Mouse (Mus musculus) heart, embryonic 10.5 days (tissue): ENCODE measurements at regions not wholly inside any gene's neighbourhood (a gene's known extent, or its start where the extent isn't known, plus 50 kb on each side); places are given as distances from the start of the nearest gene placed in this dataset.

ENCODE experiments used
- DNase-seq: peaks from one replicate; pipeline ENCODE4 v3.0.0-alpha.2; 2017; ENCODE audit warnings: low spot score
- H3K27ac ChIP-seq: fragments of 300-500 bp; sonication (generic); 2 replicates; pipeline ENCODE4 v1.5.1; 2016; ENCODE audit warnings: mild to moderate bottlenecking
- H3K27me3 ChIP-seq: fragments of 300-500 bp; sonication (generic); 2 replicates; pipeline ENCODE4 v1.6.1; 2016; ENCODE audit warnings: mild to moderate bottlenecking; ENCODE audit not compliant: poor library complexity, insufficient read depth, severe bottlenecking
- H3K36me3 ChIP-seq: fragments of 300-500 bp; sonication (generic); 2 replicates; pipeline ENCODE4 v1.6.1; 2016; ENCODE audit warnings: mild to moderate bottlenecking, moderate library complexity
- H3K4me1 ChIP-seq: fragments of 300-500 bp; sonication (generic); 2 replicates; pipeline ENCODE4 v1.6.1; 2016; ENCODE audit warnings: mild to moderate bottlenecking
- H3K4me3 ChIP-seq: fragments of 300-500 bp; sonication (generic); 2 replicates; pipeline ENCODE4 v1.5.1; 2016; ENCODE audit warnings: mild to moderate bottlenecking, moderate library complexity
- H3K9me3 ChIP-seq: fragments of 300-500 bp; sonication (generic); 2 replicates; pipeline ENCODE4 v1.6.1; 2016; ENCODE audit warnings: mild to moderate bottlenecking, moderate library complexity
- WGBS: fragments of 180-500 bp; shearing (Covaris S2); methylation state at CpG from one replicate; pipeline ENCODE4 v1.1.7; 2016; 5-methylcytosine and 5-hydroxymethylcytosine counted together

DNA sequence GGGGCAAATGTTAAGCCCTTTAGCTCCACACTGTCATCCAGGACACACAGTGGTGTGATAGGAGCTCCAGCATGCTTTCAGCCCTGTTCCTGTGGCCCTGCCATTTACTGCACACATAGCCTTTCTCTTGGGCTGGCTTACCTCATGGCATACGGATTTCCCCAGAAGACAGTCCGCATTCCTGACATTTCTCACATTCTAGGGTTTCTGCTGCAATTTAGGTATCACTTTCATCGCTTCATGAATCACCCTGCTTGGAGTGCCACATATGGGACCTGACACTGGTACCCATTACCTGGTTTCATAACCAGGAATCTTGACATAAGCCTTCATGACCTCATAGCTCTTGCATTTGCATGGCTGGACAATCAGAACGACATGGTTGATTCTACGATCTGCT is 158.5 kb upstream of the Sh3bp4 start:
- WGBS, result 58% methylated on average over 5 of the region's 5 CpGs

GRCm38 (mm10) chr1:88916531-88917050 is 153.6 kb upstream of the Sh3bp4 start:
- DNase-seq, result no peak
- Histone ChIP-seq H3K9me3 (no peaks in the 10 kb centered on the region), H3K27ac (no peak overlapping the region), H3K4me1 (0 out of 2 replicates have a peak, but pooled peaks cover 2% of the 10 kb centered on the region), H3K36me3 (no peaks in the 10 kb centered on the region), H3K4me3 (no peak overlapping the region), H3K27me3 (no peaks in the 10 kb centered on the region)
- WGBS, result 88% methylated on average over 4 of the region's 4 CpGs

More for the DNA sequence above, 158.5 kb upstream of the Sh3bp4 start:
- Histone ChIP-seq H3K36me3 (no peaks in the 10 kb centered on the region), H3K4me3 (no peak overlapping the region), H3K4me1 (0 out of 2 replicates have a peak, but pooled peaks cover 3% of the 10 kb centered on the region), H3K27me3 (no peaks in the 10 kb centered on the region), H3K9me3 (no peaks in the 10 kb centered on the region), H3K27ac (no peak overlapping the region)
- DNase-seq, result no peak

GRCm38 (mm10) chr1:88921401-88921800 is 148.8 kb upstream of the Sh3bp4 start:
- Histone ChIP-seq H3K27me3 (no peaks in the 10 kb centered on the region), H3K4me3 (no peak overlapping the region), H3K36me3 (no peaks in the 10 kb centered on the region), H3K27ac (no peak overlapping the region), H3K9me3 (no peaks in the 10 kb centered on the region), H3K4me1 (peaks cover 9% of the 10 kb centered on the region; the same call in 1 of the 2 replicates)
- DNase-seq, result no peak
- WGBS, result 75% methylated on average over 2 of the region's 2 CpGs

- Histone ChIP-seq H3K27ac (no peak overlapping the region), H3K4me1 (peaks cover 9% of the 10 kb centered on the region; the same call in 1 of the 2 replicates), H3K36me3 (no peaks in the 10 kb centered on the region), H3K4me3 (no peak overlapping the region), H3K27me3 (no peaks in the 10 kb centered on the region), H3K9me3 (no peaks in the 10 kb centered on the region)
- 57% methylated on average over 7 of the region's 7 CpGs for WGBS
- DNase-seq, result no peak
Observed at GRCm38 (mm10) chr1:88923791-88924581, 146.2 kb upstream of the Sh3bp4 start.

GRCm38 (mm10) chr1:88935191-88935590 is 135.0 kb upstream of the Sh3bp4 start:
- WGBS, result 81% methylated on average over 1 of the region's 1 CpGs
- Histone ChIP-seq H3K4me1 (peaks cover 7% of the 10 kb centered on the region; the same call in 1 of the 2 replicates), H3K36me3 (no peaks in the 10 kb centered on the region), H3K4me3 (no peak overlapping the region), H3K27me3 (no peaks in the 10 kb centered on the region), H3K9me3 (0 out of 2 replicates have a peak, but pooled peaks cover 4% of the 10 kb centered on the region), H3K27ac (no peak overlapping the region)
- no peak for DNase-seq

DNA sequence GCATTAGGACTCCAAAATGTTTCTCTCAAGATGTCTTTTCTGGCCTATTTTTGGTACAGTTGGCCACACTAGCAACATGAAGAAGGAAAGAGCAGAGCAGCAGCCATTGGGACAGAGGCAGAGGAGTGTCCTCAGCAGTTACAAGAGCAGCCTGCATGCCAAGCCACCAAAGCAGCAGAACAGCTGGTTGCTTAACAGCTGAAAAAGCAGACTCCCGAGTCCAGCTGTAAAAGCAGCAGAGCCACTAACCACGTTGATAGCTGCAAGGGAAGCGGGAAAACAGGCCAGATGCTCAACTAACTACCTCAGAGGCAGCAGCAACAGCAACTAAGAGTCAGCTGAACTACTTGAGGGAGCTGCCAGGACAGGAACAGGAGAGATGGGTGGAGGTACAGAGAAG is 134.4 kb upstream of the Sh3bp4 start:
- H3K4me1 ChIP-seq, result peaks cover 7% of the 10 kb centered on the region; the same call in 1 of the 2 replicates
- H3K9me3 ChIP-seq, result 0 out of 2 replicates have a peak, but pooled peaks cover 4% of the 10 kb centered on the region
- H3K27ac ChIP-seq, result no peak overlapping the region
- no peaks in the 10 kb centered on the region for H3K27me3 ChIP-seq
- no peak for DNase-seq
- no peak overlapping the region for H3K4me3 ChIP-seq
- no peaks in the 10 kb centered on the region for H3K36me3 ChIP-seq
- WGBS, result 67% methylated on average over 3 of the region's 3 CpGs

DNA sequence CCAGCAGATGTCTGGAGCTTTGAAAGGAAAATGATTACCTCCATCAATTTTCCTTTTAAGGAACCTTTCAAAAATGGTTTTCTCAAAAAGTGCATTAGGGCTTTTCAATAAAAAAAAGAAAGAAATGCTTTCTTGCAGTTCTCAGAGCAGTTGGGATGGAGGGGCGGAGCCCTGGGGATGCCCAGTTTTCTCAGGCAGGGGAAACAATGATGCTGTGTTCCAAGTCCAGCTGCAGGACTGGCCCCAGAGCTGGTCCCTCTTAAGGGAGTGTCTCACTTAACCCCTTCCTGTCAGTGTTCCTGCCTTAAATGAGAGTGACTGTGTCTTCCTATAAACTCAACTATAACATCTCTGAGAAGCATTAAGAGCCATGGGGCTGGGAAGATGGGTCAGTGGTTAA is 132.9 kb upstream of the Sh3bp4 start:
- Histone ChIP-seq H3K9me3 (0 out of 2 replicates have a peak, but pooled peaks cover 4% of the 10 kb centered on the region), H3K27ac (no peak overlapping the region), H3K27me3 (no peaks in the 10 kb centered on the region), H3K36me3 (no peaks in the 10 kb centered on the region), H3K4me3 (no peak overlapping the region), H3K4me1 (peaks cover 7% of the 10 kb centered on the region; the same call in 1 of the 2 replicates)
- no peak for DNase-seq
- 78% methylated on average over 1 of the region's 1 CpGs for WGBS

DNA sequence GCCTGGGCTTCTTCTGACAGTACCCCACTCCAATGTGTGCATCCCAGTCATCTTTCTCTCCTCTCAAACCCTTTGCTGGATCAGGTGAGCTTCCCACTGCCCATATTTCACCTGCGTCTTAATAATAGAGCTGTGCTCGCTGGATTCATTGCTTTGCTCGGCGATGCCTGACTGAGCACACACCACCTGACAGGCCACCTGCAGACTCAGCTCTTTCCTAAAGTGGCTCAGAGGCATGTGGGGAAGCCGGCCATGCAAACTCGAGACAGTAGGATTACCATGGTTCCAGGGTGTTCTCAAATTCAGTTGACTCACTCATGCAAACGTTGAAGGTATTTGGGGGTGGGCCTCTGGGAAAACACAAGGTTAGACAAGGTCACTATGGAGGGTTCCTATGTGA is 131.8 kb upstream of the Sh3bp4 start:
- no peak for DNase-seq
- Histone ChIP-seq H3K27me3 (no peaks in the 10 kb centered on the region), H3K27ac (no peak overlapping the region), H3K4me3 (no peak overlapping the region), H3K9me3 (0 out of 2 replicates have a peak, but pooled peaks cover 4% of the 10 kb centered on the region), H3K36me3 (no peaks in the 10 kb centered on the region), H3K4me1 (peaks cover 7% of the 10 kb centered on the region; the same call in 1 of the 2 replicates)
- 79% methylated on average over 7 of the region's 7 CpGs for WGBS

GRCm38 (mm10) chr1:88943039-88943438 is 127.2 kb upstream of the Sh3bp4 start:
- WGBS, result 71% methylated on average over 8 of the region's 8 CpGs
- no peak for DNase-seq
- Histone ChIP-seq H3K4me3 (no peak overlapping the region), H3K4me1 (peaks cover 5% of the 10 kb centered on the region; the same call in 1 of the 2 replicates), H3K27ac (no peak overlapping the region), H3K36me3 (no peaks in the 10 kb centered on the region), H3K27me3 (no peaks in the 10 kb centered on the region), H3K9me3 (no peaks in the 10 kb centered on the region)

DNA sequence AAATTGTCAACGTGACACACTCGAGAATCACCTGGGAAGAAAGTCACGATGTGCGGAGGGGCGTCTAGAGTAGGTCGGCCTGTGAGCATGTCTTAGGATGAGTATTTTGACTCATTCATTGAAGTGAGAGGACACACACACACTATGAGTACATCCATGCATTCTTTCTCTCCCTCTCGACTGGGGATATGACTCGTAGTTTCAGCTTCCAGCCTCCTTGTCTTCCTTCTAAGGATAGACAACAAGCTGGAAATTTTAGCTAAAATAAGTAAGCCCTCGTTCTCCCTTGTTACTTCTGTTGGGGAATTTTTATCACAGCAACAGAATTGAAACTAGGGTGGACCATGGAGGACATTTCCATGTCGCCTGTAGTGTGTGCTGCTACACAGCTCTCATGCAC is 124.3 kb upstream of the Sh3bp4 start:
- Histone ChIP-seq H3K4me3 (no peak overlapping the region), H3K4me1 (no peaks in the 10 kb centered on the region), H3K36me3 (no peaks in the 10 kb centered on the region), H3K27me3 (no peaks in the 10 kb centered on the region), H3K27ac (no peak overlapping the region), H3K9me3 (peaks cover 5% of the 10 kb centered on the region; the same call in 1 of the 2 replicates)
- DNase-seq, result no peak
- 81% methylated on average over 10 of the region's 10 CpGs for WGBS

DNA sequence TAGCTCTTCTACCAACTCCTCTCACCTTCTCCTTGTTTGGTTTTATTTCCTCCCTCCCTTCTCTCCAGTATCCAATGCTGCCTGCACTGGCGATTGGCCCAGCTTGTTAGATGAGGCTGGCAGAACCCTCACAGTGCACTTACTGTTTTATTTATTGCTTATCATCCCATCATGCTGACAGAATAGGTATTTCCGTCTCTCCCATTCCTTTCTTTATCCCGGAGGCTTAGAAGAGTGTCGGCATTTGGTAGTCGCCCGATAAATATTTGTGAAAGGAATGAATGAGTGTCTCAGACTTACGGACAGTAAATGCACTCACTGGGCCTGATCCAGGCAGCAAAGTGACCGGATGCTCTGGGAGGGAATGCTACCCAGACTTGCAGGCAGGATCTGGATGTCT is 123.8 kb upstream of the Sh3bp4 start:
- Histone ChIP-seq H3K36me3 (no peaks in the 10 kb centered on the region), H3K4me3 (no peak overlapping the region), H3K9me3 (peaks cover 5% of the 10 kb centered on the region; the same call in 1 of the 2 replicates), H3K4me1 (no peaks in the 10 kb centered on the region), H3K27ac (no peak overlapping the region), H3K27me3 (no peaks in the 10 kb centered on the region)
- no peak for DNase-seq
- WGBS, result 84% methylated on average over 8 of the region's 8 CpGs

GRCm38 (mm10) chr1:88949911-88950310 is 120.3 kb upstream of the Sh3bp4 start:
- WGBS, result 82% methylated on average over 1 of the region's 1 CpGs

DNA sequence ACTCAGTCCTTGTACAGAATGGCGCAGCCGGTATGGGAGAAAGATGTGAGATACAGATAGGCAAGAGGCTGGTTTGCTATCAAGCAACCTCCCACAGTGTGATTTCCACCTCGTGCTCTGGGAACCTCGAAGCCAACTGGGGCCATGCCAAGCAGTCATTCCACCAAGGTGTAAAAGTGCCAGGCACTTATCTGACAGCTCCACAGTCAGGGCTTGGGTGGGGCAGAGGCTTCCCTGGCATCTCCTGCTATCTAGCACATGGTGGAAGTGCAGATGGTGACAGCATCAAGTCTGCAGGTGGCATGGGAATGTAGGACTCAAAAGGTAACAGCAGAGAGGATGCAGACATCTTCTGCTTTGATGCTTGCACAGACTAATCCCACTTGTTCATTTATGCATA is 116.7 kb upstream of the Sh3bp4 start:
- Histone ChIP-seq H3K36me3 (no peaks in the 10 kb centered on the region), H3K4me1 (no peaks in the 10 kb centered on the region), H3K4me3 (no peak overlapping the region), H3K27me3 (no peaks in the 10 kb centered on the region), H3K9me3 (peaks cover 5% of the 10 kb centered on the region; the same call in 1 of the 2 replicates), H3K27ac (no peak overlapping the region)
- no peak for DNase-seq
- WGBS, result 83% methylated on average over 4 of the region's 4 CpGs

More at GRCm38 (mm10) chr1:88949911-88950310, 120.3 kb upstream of the Sh3bp4 start:
- no peaks in the 10 kb centered on the region for H3K27me3 ChIP-seq
- H3K27ac ChIP-seq, result no peak overlapping the region
- H3K4me1 ChIP-seq, result no peaks in the 10 kb centered on the region
- no peak overlapping the region for H3K4me3 ChIP-seq
- H3K36me3 ChIP-seq, result no peaks in the 10 kb centered on the region
- no peak for DNase-seq
- H3K9me3 ChIP-seq, result peaks cover 5% of the 10 kb centered on the region; the same call in 1 of the 2 replicates
